Mouse (Mus musculus) spleen, embryonic (tissue): ENCODE measurements around the gene Ypel2.

Experiments
- CTCF ChIA-PET: fragments of 350-600 bp; sonication (Branson Sonifier 250); formaldehyde crosslinking; loops from one replicate; lab custom pipeline; 2022; lab: Charles Lee

Gene Ypel2

GRCm38 (mm10) chr11:86906257-86906656 lies 87.2 kb downstream of the Ypel2 start:
- CTCF ChIA-PET: interaction anchor here (0.6 to 0.8 kb wide), 2 partner anchors 10 to 86 kb away, joined by 3 to 4 read pairs; no protein-coding TSS in a partner anchor

- CTCF ChIA-PET: no interaction called here
Observed at GRCm38 (mm10) chr11:86905261-86905660, 88.2 kb downstream of the Ypel2 start.

GRCm38 (mm10) chr11:86904706-86905105 lies 88.8 kb downstream of the Ypel2 start:
- CTCF ChIA-PET: no interaction called here

- CTCF ChIA-PET: no interaction called here
Observed at GRCm38 (mm10) chr11:86898367-86898766, 95.1 kb downstream of the Ypel2 start.

- CTCF ChIA-PET: interaction anchor here (0.5 kb wide), 1 partner anchor 118 kb away, joined by 5 read pairs; no protein-coding TSS in a partner anchor
Observed at GRCm38 (mm10) chr11:86895567-86895966, 97.9 kb downstream of the Ypel2 start.

GRCm38 (mm10) chr11:86895156-86895555 lies 98.4 kb downstream of the Ypel2 start:
- CTCF ChIA-PET: interaction anchor here (0.5 to 0.6 kb wide), 2 partner anchors 118 to 796 kb away, joined by 4 to 5 read pairs; no protein-coding TSS in a partner anchor

GRCm38 (mm10) chr11:86894171-86894577 lies 99.3 kb downstream of the Ypel2 start:
- CTCF ChIA-PET: interaction anchor here (0.8 kb wide), 1 partner anchor 54 kb away, joined by 4 read pairs; no protein-coding TSS in a partner anchor

- CTCF ChIA-PET: no interaction called here
Observed at GRCm38 (mm10) chr11:86892996-86893670, 100.4 kb downstream of the Ypel2 start.
